Mouse (Mus musculus) right cerebral cortex, postnatal 14 days (tissue): ENCODE measurements at regions not wholly inside any gene's neighbourhood (a gene's known extent, or its start where the extent isn't known, plus 50 kb on each side); places are given as distances from the start of the nearest gene placed in this dataset.
A peak's percentile ranks its signal among the peaks of the same experiment; 100 is the strongest.

Source experiments
- DNase-seq: peaks from one replicate; pipeline ENCODE4 v3.0.0; 2022

GRCm38 (mm10) chr19:26938911-26939310 is 53.2 kb downstream of the Gm815 start:
- no peak for DNase-seq

GRCm38 (mm10) chr19:26944006-26944405 is 58.3 kb downstream of the Gm815 start:
- no peak for DNase-seq

- no peak for DNase-seq
Observed at GRCm38 (mm10) chr19:26946562-26946961, 60.9 kb downstream of the Gm815 start.

- no peak for DNase-seq
Observed at GRCm38 (mm10) chr19:26948479-26948878, 62.8 kb downstream of the Gm815 start.

- no peak for DNase-seq
Observed at GRCm38 (mm10) chr19:26949153-26949552, 63.5 kb downstream of the Gm815 start.

GRCm38 (mm10) chr19:26953348-26953747 is 67.7 kb downstream of the Gm815 start:
- DNase-seq: peak; percentile 21

GRCm38 (mm10) chr19:26966055-26966760 is 80.5 kb downstream of the Gm815 start:
- no peak for DNase-seq

- no peak for DNase-seq
Observed at GRCm38 (mm10) chr19:26973058-26973457, 87.4 kb downstream of the Gm815 start.

GRCm38 (mm10) chr19:26973773-26974548 is 88.3 kb downstream of the Gm815 start:
- DNase-seq: no peak

- DNase-seq: no peak
Observed at GRCm38 (mm10) chr19:26974576-26975204, 89.0 kb downstream of the Gm815 start.

GRCm38 (mm10) chr19:26976604-26977322 is 91.1 kb downstream of the Gm815 start:
- no peak for DNase-seq

- no peak for DNase-seq
Observed at GRCm38 (mm10) chr19:26977887-26978639, 92.4 kb downstream of the Gm815 start.

GRCm38 (mm10) chr19:26978640-26979007 is 92.9 kb downstream of the Gm815 start:
- DNase-seq: no peak

- no peak for DNase-seq
Observed at GRCm38 (mm10) chr19:26979322-26979721, 93.6 kb downstream of the Gm815 start.

GRCm38 (mm10) chr19:26986672-26987071 is 101.0 kb downstream of the Gm815 start:
- no peak for DNase-seq

GRCm38 (mm10) chr19:26987197-26987596 is 101.5 kb downstream of the Gm815 start:
- no peak for DNase-seq

GRCm38 (mm10) chr19:26987909-26988456 is 102.3 kb downstream of the Gm815 start:
- no peak for DNase-seq

- no peak for DNase-seq
Observed at GRCm38 (mm10) chr19:26994586-26995352, 109.1 kb downstream of the Gm815 start.

GRCm38 (mm10) chr19:26999596-26999995 is 113.9 kb downstream of the Gm815 start:
- peak; percentile 35 for DNase-seq

GRCm38 (mm10) chr19:27021930-27022329 is 136.2 kb downstream of the Gm815 start:
- DNase-seq: no peak

- no peak for DNase-seq
Observed at GRCm38 (mm10) chr19:27022917-27023316, 137.2 kb downstream of the Gm815 start.
